Mouse (Mus musculus): ENCODE results near the gene Olfr46. TPM values are rescaled to one million over a fixed set of nuclear protein-coding genes. Genes with fewer than 3 reads are reported as not detected.
"Not testable (repeated sequence)": the region's sequence is repeated elsewhere in the genome, so short reads cannot be mapped to it uniquely, and the experiment has no call there.

The Olfr46 gene
- total RNA-seq (2021): not detected

- DNase-seq: not testable (repeated sequence)
Observed at GRCm38 (mm10) chr7:140600969-140601368, at the start of gene Olfr46. Gene Olfr46 (plus strand): TSS chr7:140601269.

DNA sequence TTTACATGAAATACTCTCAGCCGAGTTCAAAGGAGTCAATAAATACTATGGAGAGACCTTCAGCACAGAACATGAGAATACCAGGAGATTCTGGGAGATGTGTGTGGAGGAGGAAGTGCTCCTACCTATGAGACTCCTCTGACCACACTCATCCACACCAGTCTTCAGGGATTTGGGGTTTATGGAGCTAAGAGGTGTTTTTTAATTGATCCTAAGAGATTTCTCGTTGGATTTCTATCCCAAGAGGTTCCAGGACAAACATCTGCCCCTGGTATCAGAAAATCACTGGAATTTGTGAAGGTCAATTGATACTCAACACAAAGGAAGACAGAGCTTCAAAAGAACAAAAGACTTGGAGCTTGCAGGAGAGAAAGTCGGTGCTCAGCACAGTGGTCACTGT, 33.5 kb upstream of the Olfr46 start, which contains the start of gene Olfr538:
Gene Olfr538, plus strand, starts transcription at position 301 of the 400 bp plus-strand sequence.
- no peak for DNase-seq

DNA sequence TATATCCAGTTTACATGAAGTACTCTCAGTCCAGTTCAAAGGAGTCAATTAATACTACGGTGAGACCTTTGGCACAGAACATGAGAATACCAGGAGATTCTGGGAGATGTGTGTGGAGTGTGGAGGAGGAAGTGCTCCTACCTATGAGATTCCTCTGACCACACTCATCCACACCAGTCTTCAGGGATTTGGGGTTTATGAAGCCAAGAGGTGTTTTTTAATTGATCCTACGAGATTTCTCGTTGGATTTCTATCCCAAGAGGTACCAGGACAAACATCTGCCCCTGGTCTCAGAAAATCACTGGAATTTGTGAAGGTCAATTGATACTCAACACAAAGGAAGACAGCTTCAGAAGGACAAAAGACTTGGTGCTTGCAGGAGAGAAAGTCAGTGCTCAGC, 27.6 kb downstream of the Olfr46 start, which contains the start of gene Olfr61:
Gene Olfr61, plus strand, starts transcription at position 301 of the 400 bp plus-strand sequence.
- DNase-seq: not testable (repeated sequence)

DNA sequence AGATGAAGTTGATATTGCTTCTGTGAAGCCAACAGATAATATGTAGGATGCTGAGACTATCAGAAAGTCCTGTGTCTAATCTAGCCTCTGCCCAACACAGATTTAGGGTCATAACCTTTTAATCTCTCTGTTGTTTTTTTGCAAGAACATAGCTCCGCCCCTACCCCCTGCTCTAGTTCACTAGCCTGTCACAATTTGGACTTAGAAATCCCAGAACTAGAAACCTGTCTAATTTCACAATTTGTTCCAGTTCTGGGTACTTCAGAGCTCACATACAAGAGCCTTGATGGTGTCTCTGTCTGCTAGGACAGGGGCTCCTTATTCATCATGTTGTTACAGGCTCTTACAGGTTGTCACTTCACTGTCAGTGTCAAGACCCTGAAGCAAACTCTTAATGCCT, 29.5 kb downstream of the Olfr46 start:
- DNase-seq: no peak

- DNase-seq: no peak
Observed at GRCm38 (mm10) chr7:140646152-140646551, 45.1 kb downstream of the Olfr46 start, which contains the start of gene Olfr53. Gene Olfr53 (plus strand): TSS chr7:140646452.

DNA sequence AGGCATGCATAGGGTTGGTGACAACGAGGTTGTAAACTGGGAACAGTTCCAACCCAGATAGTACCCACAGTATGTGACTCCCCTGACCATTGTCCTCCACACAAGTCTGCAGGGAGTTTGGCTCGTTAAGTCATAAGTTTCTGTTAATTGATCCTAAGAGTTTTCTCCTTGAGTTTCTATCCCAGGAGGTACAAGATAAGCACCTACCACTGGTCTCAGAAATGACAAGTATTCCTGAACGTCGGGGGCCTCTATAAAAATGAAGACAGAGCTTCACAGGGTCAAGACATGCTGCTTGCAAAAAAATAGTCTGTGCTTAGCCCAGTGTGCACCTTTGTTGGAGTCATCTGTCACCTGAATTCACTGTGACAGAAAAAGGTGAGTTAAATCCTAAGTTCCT, 58.6 kb downstream of the Olfr46 start, which contains the start of gene Olfr539:
Gene Olfr539, plus strand, starts transcription at position 301 of the 400 bp plus-strand sequence.
- no peak for DNase-seq

Other genes with a start within 250 kb of the Olfr46 start
- not detected for gene Olfr60, start 239.6 kb upstream of the Olfr46 start, total RNA-seq (2021)
- not detected for gene Olfr530, start 224.9 kb upstream of the Olfr46 start, total RNA-seq (2021)
- not detected for gene Olfr531, start 198.4 kb upstream of the Olfr46 start, total RNA-seq (2021)
- gene Olfr532, start 179.6 kb upstream of the Olfr46 start, total RNA-seq (2021): not detected
- gene Olfr533, start 137.9 kb upstream of the Olfr46 start, total RNA-seq (2021): not detected
- gene Olfr535, start 117.1 kb upstream of the Olfr46 start, total RNA-seq (2021): not detected
- gene Olfr536, start 93.9 kb upstream of the Olfr46 start, total RNA-seq (2021): not detected
- not detected for gene Olfr538, start 33.4 kb upstream of the Olfr46 start, total RNA-seq (2021)
- not detected for gene Olfr61, start 27.7 kb downstream of the Olfr46 start, total RNA-seq (2021)
- gene Olfr53, start 45.2 kb downstream of the Olfr46 start, total RNA-seq (2021): not detected
- not detected for gene Olfr539, start 58.7 kb downstream of the Olfr46 start, total RNA-seq (2021)
- not detected for gene Olfr45, start 80.7 kb downstream of the Olfr46 start, total RNA-seq (2021)
- gene Olfr541, start 96.0 kb downstream of the Olfr46 start, total RNA-seq (2021): not detected
- under 1 TPM in 1 of 2 experiments, not detected in 1; 0.24 TPM for gene Cyp2e1, start 162.5 kb downstream of the Olfr46 start, total RNA-seq (2021)
- gene Syce1, start 186.6 kb downstream of the Olfr46 start, total RNA-seq (2021): under 1 TPM; 0.18 to 0.24 TPM
- gene Zfp941, start 220.9 kb downstream of the Olfr46 start, total RNA-seq (2021): under 1 TPM; 0.76 to 0.97 TPM
- not detected for gene Urah, start 233.7 kb downstream of the Olfr46 start, total RNA-seq (2021)
- gene Scgb1c1, start 244.3 kb downstream of the Olfr46 start, total RNA-seq (2021): 10 to 100 TPM in 1 of 2 experiments, 1 to 10 TPM in 1; 9.7 to 10.6 TPM
- not detected for gene Odf3, start 246.5 kb downstream of the Olfr46 start, total RNA-seq (2021)

All from heart, postnatal 4 days (tissue).